Mouse (Mus musculus): ENCODE measurements around the gene Lmo2.

GRCm38 (mm10) chr2:103955714-103956113 lies 2.1 kb upstream of the Lmo2 start:
- TF ChIP-seq KAT2A (IDR thresholded peaks at IDR 0.05; ENCODE audit: insufficient replicate concordance, low read length) (no peak), CTCF (conservative IDR thresholded peaks at IDR 0.05 in 1 of 2, IDR thresholded peaks at IDR 0.05 in 1 of 2; ENCODE audit: low read depth in 2 of 2, low read length in 2 of 2) (no peak), MAFK (IDR thresholded peaks at IDR 0.05; ENCODE audit: insufficient replicate concordance, low read length) (no peak), MEF2A (IDR thresholded peaks at IDR 0.05; ENCODE audit: borderline replicate concordance, low read depth, low read length) (no peak), ZC3H11A (IDR thresholded peaks at IDR 0.05; ENCODE audit: low read depth, low read length) (no peak), EP300 (IDR thresholded peaks at IDR 0.05; ENCODE audit: low read length) (no peak), TCF12 (IDR thresholded peaks at IDR 0.05; ENCODE audit: low read depth, low read length) (no peak)
